Mouse (Mus musculus): ENCODE measurements at regions not wholly inside any gene's neighbourhood (a gene's known extent, or its start where the extent isn't known, plus 50 kb on each side); places are given as distances from the start of the nearest gene placed in this dataset.

DNA sequence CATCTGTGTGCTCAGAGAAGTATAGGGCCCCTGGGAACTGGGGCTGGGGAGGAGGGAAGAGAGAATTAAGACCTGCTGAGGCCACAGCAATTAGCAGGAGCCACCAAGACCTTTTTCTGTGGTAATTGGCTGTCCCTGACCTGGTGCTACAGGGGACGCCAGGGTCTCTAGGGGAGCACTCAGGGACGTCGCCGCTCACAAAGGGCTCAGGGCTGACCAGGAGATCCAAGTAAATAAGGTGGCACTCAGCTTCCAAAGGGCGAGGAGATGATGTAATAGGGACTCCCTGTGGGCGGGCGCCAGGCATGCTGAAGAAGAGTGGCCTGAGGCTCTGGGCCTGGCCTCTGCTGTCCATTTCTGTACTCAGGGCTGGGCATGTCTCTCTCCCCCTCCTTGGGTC is 363.2 kb upstream of the 3110018I06Rik start:
- DNase-seq = no peak

DNA sequence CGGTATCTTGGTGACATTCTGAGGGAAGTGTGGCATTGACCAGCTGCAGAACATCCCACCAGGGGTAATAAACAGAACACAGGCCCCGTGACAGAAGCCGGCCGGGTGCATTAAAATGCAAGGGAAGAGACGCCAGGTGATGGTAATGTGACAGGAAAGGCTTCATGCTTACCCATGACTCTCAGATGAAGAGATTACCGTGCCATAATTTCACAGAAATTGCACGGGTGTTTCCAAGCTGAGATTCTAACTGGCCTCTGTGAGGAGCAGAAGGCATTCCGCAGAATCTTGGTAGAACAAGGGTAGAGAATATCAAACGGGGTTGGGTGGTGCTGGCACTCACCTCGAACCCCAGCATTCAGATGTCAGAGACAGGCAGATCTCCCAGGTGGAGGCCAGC is 362.4 kb upstream of the 3110018I06Rik start:
- no peak for DNase-seq

DNA sequence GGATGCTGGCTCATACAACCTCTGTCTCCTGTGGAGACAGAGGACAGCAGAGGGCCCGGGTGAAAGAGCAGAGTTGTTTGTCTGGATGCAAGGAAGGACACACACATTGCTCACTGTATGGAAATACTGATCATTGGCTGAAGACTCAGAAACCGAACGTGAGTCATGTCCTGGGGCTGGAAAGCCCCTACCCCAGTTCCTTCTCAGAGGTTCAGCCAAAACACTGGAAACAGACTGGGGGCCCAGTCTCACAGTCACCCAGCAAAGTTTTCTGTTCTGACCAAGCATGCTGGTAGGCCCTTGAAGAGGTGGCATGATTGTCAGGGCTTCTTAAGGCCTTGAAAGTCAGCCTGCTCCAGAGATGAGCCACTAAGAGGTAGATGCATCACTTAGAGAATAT is 360.8 kb upstream of the 3110018I06Rik start:
- DNase-seq = no peak

DNA sequence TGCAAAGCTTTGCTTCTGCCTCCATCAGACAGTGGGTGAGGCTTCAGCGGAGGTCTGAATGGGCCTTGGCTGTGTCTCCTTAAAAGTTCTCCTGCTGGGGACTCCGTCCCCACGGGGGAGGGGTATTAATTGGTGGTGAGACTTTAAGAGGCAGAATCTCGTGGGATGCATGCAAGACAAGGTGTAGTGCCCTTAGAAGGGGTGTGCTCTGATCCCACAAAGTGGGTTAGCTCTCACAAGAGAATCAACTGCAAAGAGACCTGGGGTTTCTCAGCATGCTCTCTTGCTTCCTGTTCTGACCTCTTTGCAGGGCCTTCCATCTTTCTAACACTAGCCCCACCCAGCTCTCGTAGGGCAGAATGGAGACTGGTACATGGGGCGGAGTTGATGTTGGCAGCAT is 359.2 kb upstream of the 3110018I06Rik start:
- DNase-seq = no peak

DNA sequence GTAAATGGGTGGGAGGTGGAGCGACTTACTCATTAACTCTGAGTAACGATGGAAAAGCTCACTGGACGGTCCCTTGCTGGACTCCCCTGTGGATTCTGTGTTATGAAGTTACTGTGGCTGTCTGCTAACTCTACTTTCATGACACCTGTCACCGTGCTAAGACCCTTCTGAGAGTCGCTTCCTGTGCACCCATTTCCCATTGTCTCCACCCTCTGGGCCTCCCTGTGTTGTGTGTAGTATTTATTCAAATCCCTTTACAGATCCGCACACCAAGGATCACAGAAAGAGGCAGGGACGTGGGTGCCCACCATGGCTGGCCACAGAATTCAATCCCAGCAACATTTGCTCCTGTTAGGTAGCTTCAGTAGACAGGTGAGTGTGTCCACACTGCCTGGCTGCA is 357.1 kb upstream of the 3110018I06Rik start:
- DNase-seq = no peak

DNA sequence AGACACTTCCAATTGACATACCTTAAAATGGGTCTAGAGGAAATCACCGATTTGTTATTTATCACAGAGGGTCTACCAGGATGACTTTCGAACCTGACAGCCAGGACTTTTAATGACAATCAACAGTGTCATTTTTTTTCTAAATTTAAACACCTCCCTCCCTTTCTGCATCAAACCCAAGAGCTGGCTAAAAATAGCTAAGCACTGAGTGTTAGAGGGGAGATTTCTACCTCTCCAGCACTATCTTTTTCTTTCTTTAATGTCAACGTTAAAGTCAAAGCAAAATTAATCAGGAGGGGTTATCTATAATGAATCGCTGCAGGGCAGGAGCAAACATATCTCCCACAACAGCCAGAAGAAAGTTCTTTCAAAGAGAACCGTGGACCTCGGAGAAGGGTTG is 356.6 kb upstream of the 3110018I06Rik start:
- no peak for DNase-seq

DNA sequence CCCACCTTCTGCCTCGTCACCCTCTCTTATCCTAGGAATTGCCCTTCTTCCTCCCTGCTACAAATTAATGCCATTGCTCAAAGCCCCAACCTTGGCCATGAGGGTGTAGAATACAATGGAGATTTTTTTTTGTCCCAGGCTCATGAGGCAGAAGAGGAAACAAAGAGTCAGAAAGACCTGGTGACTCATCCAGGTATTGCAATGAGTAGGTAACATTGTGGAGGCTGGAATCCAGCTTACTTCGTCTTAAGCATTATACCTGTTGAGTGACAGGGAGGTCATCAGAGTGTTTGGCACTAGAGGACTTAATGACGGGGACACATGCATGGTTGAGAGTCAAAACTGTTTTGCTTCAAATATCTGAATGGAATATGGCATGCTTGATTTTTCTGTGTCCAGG is 355.9 kb upstream of the 3110018I06Rik start:
- DNase-seq = no peak

DNA sequence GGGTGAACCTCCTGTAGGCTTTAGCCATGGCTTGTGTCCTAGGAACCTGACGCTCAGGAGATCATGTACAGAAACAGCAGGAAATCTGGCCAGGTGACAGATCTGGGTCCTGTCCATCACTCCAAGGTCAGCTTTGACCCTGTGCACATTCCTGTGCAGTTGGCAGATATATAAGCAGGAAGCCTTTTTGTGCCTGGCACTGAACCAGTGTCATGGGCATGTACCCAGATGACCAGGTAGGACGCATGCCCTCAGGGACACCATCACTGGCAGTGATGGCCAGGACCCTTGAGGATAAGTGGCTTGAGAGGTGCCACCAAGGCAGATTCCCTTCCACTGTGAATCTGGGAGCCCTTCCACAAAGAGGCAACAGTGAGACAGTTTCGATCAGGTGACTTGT is 354.1 kb upstream of the 3110018I06Rik start:
- no peak for DNase-seq

DNA sequence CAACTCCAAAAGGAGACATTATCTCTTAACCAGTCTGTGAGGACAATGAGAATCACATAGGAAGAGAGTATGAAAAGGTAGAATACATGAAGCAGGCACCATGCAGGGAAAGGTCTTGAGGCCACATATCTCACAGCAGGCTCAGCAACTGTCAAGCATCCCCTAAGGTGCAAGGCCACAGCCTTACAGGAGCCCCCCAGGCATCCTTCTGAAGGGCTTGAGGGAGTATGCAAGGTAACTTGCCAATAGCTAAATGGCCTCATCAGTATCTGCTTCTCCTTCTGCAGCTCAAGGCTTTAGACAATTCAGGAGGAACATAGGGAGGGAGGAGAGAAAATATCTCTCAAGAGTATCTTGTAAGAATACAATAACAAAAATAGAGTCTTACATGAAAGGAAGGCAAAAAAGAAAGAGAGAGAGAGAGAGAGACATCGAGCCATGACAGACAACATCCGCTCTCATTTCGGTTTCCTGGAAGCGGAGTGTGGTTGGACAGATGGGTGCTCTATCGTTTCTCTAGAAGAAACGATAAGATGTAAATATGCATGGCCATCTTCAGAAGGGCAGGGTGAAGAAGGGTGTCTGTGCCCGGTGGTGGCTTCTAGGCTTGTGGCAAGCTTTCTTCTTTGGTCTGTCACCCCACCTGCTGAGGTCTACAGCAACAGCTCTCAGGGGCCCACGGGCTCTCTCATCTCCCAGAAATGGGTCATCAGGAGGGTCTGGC is 349.6 kb upstream of the 3110018I06Rik start:
- DNase-seq = no peak

DNA sequence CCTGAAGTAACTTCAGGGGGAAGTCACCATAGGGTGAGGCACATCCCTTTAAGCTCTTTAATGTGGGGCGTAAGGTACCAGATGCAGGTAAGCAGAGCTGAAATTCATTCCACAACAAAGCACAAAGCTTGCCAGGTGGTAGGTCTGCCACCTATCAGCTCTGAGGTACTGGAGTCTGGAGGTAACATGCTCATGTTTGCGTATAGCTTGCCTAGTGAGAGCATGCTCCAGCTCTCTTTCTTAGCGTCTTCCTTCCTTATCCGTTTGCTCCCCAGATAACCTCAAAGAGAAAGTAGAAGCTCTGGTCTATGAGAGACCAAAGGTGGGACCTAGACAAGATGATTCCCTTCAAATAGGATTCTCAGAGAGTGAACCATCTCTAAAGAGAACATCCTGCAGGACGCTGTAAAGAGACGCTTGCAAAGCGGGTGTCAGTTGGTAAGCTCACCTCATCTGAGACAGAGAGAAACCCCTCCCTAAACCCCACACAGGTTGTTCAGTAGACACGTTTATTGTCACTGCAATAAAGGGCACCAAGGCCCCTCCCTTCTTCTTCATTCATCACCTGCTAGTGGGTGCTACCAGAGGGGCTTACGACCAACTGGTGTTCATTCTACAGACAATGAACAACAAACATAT is 347.4 kb upstream of the 3110018I06Rik start:
- DNase-seq = no peak

DNA sequence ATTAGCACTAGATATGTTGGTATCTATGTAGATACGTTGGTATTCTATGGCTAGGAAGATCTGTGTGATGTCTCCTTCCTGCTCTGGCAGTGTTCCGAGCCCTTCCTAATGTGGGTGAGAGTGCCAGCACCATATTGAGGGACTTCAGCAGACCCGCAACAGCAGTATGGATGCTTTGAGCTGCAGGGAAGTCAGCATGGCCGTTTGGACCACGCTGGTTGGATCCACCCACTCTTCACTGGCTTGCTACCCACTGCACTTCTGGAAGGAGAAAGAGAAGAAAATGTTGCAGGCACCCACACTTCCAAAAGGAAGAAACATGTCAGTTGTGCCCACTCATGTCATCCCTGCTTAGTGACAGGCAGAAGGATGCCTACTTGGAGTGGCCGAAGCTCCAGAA is 346.2 kb upstream of the 3110018I06Rik start:
- no peak for DNase-seq

DNA sequence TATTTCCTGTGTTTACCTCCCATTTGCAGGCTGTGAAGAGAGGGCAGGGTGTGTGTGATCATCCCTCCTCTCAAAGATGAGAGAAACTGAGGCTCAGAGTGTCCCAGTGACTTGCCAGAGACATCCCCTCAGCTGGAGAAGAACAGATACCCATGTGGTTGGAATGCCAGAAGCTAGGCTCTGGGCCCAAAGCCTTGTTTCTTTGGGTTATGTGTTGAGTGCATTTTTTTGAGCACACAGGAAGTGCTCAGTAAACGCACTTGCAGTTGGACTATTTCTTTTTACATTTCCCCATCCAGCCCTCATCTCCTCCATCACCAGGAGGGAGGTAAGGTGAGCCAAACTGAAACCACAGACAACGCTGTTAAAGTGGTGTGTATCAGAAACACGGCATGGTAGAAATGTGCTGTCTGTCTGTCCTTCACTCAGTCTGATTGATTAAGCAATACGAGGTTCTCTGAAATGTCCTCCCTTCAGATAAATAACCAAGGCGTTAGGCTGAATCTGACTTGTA is 341.8 kb upstream of the 3110018I06Rik start:
- no peak for DNase-seq

DNA sequence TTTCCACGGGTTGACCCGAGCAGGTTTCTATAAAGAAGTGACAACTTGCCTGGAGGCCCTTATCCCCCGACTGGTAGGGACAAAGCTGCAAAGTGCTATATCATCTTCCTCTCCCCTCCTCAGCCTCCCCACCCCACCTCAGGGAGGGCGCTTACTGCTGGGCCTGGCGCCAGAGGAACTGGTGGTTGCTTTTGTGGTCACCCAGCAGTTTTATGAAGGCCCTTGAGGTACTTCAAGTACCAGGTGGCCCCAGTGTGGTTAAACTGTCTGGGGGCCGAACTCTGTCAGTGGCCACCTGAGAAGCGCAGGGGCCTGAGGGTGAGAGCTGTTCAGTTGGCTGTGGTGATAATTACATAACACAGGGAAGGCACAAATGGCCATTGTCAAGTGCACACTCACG is 340.0 kb upstream of the 3110018I06Rik start:
- DNase-seq = no peak

DNA sequence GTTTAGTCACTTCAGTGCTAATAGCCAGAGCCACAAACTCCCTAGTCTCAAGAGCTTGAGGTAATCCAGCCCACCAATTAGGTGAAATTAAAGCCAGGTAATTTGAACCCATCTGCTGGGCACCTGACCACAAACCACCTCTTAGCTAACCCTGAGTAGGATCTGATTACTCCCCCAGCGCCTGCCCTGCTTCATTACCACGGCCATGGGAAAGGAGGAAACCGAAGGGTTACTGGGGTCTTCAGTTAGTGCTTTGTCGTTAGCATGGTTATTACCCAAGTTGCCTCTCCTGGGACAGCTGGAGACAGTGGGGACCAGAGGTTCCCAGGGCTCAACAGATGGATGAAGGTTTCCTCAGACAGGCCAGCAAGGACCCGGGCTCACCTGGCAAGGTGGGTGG is 337.3 kb upstream of the 3110018I06Rik start:
- DNase-seq = no peak

DNA sequence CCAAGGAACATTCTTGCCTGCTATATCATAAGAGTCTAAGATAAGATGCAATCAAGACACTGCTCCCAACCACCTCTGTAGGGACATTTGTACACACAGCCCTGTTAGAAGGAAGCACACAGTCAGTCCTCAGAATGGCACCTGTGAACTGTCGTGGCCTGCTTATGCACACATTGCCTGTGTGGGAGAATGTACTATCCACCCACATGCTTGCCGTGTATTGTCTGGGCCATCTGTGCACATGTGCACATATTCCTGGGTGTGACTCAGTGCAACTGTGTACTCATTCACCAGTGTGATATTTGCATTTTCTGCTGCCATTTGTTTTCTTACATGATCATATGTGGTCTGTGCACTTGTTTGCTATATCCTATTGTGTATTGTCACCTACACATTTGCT is 333.8 kb upstream of the 3110018I06Rik start:
- DNase-seq = no peak

DNA sequence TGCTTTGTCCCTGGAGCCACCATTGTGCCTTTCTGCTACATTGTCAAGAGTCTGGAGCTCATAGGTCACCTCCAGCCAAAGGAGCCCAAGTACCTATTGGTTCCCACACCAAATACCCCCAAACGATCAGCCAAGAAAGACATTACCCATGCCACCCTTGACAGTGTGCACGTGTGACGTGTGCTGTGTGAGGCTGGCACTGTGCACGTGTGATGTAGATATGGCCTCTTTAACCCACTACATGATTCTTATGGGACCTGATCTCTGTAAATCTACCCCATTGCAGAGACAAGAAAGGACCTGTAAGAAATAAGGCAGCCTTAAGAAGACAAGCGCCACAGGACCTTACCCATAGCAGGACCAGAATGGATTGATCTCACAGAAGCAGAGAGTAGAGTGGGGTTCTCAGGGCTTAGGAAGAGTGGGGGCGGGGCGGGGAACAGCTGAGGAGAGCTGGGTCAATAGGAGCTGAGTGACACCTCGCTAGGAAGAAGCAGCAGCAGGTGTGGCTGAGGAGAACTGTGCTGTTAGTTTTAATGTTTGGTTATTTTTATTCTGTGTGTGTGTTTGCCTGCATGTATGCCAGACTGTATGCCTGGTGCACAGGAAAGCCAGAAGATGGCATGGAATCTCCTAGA is 331.5 kb upstream of the 3110018I06Rik start:
- no peak for DNase-seq

DNA sequence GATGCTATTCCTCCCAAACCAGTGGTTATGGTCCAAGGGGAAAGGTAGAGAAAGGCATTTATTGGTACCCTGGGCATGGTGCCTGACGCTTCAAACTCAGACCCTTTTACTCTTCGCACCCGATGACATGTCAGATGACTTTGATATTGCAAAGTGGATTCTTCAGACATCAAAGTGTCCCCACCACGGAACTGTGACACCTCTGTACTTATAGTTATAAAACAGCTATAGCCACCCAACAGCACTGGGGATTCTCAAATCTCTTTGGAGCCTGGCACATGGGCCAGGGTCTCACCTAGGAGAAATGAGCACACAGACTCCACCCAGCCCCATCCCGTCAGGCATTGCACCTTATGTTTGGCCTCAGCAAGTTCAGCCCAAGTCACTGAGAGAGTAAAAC is 329.3 kb upstream of the 3110018I06Rik start:
- no peak for DNase-seq

DNA sequence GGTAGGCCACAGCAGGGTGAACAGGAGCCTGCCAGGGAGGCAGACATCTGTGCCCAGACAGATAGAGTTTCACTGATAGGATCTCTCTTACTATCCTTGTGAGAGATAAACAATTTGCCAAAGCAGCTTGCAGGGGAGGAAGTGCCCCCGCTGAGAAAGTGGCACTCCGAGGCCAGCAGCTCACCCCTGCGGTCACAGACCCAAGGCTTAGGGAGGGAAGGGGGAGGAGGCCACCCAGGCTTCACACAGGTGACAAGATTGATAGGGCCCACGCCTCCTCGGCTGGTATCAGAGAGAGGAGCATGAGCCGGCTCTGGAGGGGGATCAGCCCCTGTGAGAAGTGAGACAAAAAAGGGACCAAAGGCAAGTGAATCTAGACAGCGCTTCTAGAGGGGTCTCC is 328.3 kb upstream of the 3110018I06Rik start:
- DNase-seq = no peak

DNA sequence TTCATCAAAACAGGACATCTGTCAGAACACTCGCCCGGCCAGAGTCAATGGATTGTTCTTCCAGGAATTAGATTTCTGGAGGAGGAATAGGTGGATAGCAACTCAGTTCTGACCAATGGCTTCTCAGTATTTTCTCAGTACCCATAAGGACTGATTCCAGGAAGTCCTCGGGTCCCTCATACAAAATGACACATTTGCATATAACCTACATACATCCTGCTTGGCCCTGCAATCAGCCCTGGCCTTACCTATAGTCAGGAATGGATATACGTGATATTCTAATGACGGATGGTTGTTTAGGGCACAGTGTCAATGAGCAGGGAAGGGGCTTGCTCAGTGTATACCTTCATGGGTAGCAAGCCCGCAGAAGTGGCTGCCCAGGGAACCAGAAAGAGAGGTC is 327.8 kb upstream of the 3110018I06Rik start:
- DNase-seq = no peak

DNA sequence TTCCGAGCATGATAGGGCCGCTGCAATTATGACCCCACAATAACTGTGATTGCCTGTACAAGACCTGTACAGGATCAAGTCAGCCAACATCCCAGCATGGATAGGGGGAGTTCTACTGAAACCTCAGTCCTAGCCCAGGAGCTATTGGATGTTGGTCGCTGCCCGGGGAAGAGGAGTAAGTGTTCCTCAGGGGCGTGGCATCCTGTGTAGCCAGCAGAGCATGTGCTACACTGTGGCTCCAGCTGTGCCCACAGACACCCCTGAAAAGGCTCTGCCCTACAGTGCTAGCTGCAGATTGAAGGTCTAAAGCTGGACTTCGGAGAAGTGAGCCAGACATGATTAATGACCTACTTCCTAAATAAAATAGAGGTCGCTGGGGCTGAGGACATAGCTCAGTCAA is 317.5 kb upstream of the 3110018I06Rik start:
- no peak for DNase-seq

DNA sequence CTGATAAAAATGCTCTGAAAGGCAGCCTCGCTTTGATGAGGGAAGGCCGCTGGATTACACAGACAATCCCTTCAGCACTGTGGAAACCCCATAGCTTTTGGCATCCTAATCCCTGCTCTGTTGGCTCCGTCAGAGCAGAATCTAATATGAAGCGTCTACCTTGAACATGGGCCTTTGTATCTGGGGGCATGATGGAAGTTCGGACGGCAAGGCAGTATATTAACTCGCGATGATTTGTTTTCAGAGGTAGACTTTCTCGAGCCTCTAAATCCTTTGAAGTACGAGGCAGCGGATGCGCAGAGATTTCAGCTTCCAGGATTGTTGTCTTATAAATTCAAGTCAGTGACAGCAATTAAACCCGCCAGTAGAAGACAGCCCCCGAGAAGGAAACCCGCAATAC is 316.8 kb upstream of the 3110018I06Rik start:
- DNase-seq = no peak

DNA sequence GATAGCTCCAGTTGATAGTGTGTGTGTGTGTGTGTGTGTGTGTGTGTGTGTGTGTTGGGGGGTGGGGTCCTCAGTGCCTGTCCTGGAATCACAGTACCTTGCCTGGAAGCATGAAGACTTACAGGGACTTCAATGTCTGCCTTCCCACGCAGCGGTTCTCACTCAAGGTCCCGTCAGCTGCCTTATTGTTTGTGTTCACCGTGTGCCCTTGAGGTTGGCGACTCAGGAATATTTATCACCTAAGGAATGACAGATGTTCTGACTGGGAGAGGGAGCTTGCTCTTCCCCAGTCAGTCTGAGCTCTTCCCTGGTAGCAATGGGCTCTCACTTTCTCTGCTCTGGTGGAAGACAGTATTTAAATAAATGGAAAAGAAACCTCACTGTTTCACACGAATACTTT is 309.8 kb upstream of the 3110018I06Rik start:
- DNase-seq = no peak

DNA sequence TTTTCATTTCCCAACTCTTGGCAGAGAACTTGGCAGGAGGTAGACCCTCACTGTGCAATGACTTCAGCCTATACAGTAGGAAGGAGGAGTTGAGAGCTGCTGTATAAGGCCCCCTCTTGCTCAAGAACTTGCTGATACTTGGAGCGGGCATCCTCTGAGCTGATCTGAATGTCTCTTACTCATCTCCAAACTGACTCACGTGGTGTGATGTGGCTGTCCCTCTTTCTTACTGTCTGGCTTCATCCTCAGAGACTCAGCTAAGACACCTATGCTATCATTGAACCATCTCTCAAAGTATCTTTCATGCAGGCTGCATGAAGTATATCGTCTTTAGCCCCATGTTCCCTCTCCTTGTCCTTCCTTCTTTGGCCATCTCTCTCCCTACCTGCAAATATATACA is 307.9 kb upstream of the 3110018I06Rik start:
- no peak for DNase-seq

DNA sequence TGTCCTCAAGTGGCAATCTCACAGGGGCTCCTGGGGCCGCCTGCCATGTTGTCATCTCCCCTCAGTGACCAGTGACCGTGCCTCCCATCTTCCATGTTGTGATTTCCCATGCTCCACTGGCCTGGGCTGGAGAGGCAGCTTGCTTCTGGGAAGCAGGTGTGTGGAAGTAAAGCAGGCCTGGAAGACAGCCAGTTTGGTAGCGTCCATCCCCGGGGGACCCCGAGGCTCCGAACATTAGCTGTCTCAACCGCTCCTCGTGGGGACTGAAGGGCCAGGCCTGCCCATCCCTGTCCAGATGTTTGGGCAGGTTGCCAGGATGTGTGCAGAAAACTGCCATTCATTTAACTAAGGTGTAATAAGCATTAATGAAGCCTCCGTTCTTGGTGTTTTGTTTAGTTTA is 307.1 kb upstream of the 3110018I06Rik start:
- DNase-seq = no peak

All from cerebellum, adult 9-10 months (tissue).